Mouse (Mus musculus) embryonic facial prominence, embryonic 14.5 days (tissue): Measurements from ENCODE around the gene Syne1. TPM values are rescaled to one million over a fixed set of nuclear protein-coding genes. Genes with fewer than 3 reads are reported as not detected.

Experiments used
- ATAC-seq: fragments of 200-750 bp; cut with Nextera tagmentation; 2 replicates; pipeline ENCODE4 v1.8.0; 2017; ENCODE audit warnings: low read depth, moderate number of reproducible peaks, moderate TSS enrichment
- DNase-seq: peaks from one replicate; pipeline ENCODE4 v3.0.0-alpha.2; 2015; ENCODE audit warnings: low spot score
- H3K27ac ChIP-seq: fragments of 300-500 bp; sonication (generic); replicated peaks from 2 replicates; pipeline ENCODE4 v1.5.1; 2014; ENCODE audit warnings: low read depth, mild to moderate bottlenecking, low read length, moderate library complexity
- H3K27me3 ChIP-seq: fragments of 300-500 bp; sonication (generic); replicated peaks from 2 replicates; pipeline ENCODE4 v1.6.1; 2014; ENCODE audit warnings: low read length; ENCODE audit not compliant: control insufficient read depth, insufficient read depth
- H3K36me3 ChIP-seq: fragments of 300-500 bp; sonication (generic); 2 replicates; pipeline ENCODE4 v1.6.1; 2014; ENCODE audit warnings: low read length, mixed read lengths; ENCODE audit not compliant: control insufficient read depth, insufficient read depth
- H3K4me1 ChIP-seq: fragments of 300-500 bp; sonication (generic); 2 replicates; pipeline ENCODE4 v1.6.1; 2014; ENCODE audit warnings: antibody characterized with exemption, low read length; ENCODE audit not compliant: control insufficient read depth, insufficient read depth
- H3K4me2 ChIP-seq: fragments of 300-500 bp; sonication (generic); 2 replicates; pipeline ENCODE4 v1.6.1; 2014; ENCODE audit warnings: low read depth, mild to moderate bottlenecking, low read length, moderate library complexity, mixed read lengths
- H3K4me3 ChIP-seq: fragments of 300-500 bp; sonication (generic); 2 replicates; pipeline ENCODE4 v1.5.1; 2014; ENCODE audit warnings: low read depth, mild to moderate bottlenecking, low read length
- H3K9ac ChIP-seq: fragments of 300-500 bp; sonication (generic); 2 replicates; pipeline ENCODE4 v1.6.1; 2014; ENCODE audit warnings: low read depth, mild to moderate bottlenecking, low read length, moderate library complexity, mixed read lengths
- H3K9me3 ChIP-seq: fragments of 300-500 bp; sonication (generic); 2 replicates; pipeline ENCODE4 v1.6.1; 2016; ENCODE audit warnings: low read length; ENCODE audit not compliant: control insufficient read depth
- whole genome bisulfite sequencing: fragments of 180-500 bp; shearing (Covaris S2); extraction: QIAGEN DNeasy Blood & Tissue Kit; methylation state at CpG from one replicate; pipeline ENCODE4 v1.1.7; 2014; 5-methylcytosine and 5-hydroxymethylcytosine counted together
- polyA plus RNA-seq: library from polyadenylated mRNA; unstranded; fragments of >200 nt; fragmentation: Nextera tagmentation; extraction: Ambion mirVana; gene quantifications from 2 replicates; pipeline ENCODE4 v1.2.1, GENCODE M21; 2014

Syne1 gene
- polyA plus RNA-seq, 1 experiment from 2014 or later = 14.4 TPM

DNA sequence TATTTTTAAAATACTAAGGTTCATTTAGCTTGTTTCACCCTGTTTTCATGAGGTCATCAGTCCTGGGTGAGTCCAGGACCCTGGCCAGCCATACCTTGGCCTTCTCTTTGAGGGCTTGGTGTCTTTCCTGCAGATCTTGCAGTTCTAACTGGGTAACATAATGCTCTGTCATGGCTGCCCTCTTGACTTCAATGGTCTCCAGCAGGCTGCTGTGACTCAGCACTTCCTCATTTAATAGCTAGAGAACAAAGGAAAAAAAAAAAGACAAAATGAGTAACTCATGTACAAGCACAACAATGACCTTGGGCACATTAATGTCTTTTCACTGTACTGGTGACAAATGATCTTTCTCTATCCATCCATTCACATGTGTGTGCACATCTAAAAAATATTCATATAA is 294.6 kb downstream of the Syne1 start:
- no peak for DNase-seq
- Histone ChIP-seq H3K36me3 (peaks cover 33% of the 10 kb centered on the region), H3K9ac (no peak overlapping the region), H3K4me3 (no peak overlapping the region), H3K9me3 (peaks cover 14% of the 10 kb centered on the region), H3K27ac (no peak overlapping the region), H3K27me3 (no peaks in the 10 kb centered on the region), H3K4me1 (no peaks in the 10 kb centered on the region), H3K4me2 (no peak overlapping the region)
- ATAC-seq = no peak

DNA sequence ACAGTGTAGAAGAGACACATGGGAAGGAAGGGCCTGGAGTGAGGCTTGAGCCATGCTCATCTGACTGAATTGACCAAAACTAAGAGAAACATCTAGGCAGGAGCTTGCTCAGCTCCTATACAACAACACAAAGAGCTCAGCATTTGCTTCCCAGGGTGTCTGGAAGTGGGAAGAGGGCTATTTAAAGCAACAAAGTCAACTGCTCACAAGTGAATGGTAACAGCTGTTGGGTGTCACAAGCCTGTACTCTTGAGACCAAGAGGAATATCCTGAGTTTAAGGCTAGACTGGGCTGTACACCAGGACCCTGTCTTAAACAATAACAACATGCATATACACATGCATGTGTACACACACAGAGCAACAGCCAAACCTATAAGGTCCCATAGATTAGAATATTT is 297.5 kb downstream of the Syne1 start:
- ATAC-seq (no peak), DNase-seq (peak; percentile 11)
- Histone ChIP-seq H3K27ac (no peak overlapping the region), H3K4me2 (no peak overlapping the region), H3K36me3 (peaks cover 32% of the 10 kb centered on the region), H3K9ac (no peak overlapping the region), H3K9me3 (peaks cover 14% of the 10 kb centered on the region), H3K4me1 (no peaks in the 10 kb centered on the region), H3K4me3 (no peak overlapping the region), H3K27me3 (no peaks in the 10 kb centered on the region)

- Histone ChIP-seq H3K4me1 (no peaks in the 10 kb centered on the region), H3K27ac (no peak overlapping the region), H3K4me3 (no peak overlapping the region), H3K36me3 (peaks cover 23% of the 10 kb centered on the region; the same call in 1 of the 2 replicates), H3K4me2 (no peak overlapping the region), H3K27me3 (no peaks in the 10 kb centered on the region), H3K9me3 (no peaks in the 10 kb centered on the region), H3K9ac (no peak overlapping the region)
- DNase-seq = no peak
- 64% methylated on average over 10 of the region's 10 CpGs for WGBS
- ATAC-seq = no peak
These were observed 300.6 kb downstream of the Syne1 start for GRCm38 (mm10) chr10:5250702-5251101.

GRCm38 (mm10) chr10:5239680-5240079 is 311.6 kb downstream of the Syne1 start:
- no peaks in the 10 kb centered on the region for H3K36me3 ChIP-seq
- WGBS = 88% methylated on average over 4 of the region's 4 CpGs
- H3K27me3 ChIP-seq = no peaks in the 10 kb centered on the region
- no peak overlapping the region for H3K4me3 ChIP-seq
- no peak overlapping the region for H3K9ac ChIP-seq
- no peak for ATAC-seq
- peaks cover 11% of the 10 kb centered on the region for H3K4me1 ChIP-seq
- no peak overlapping the region for H3K4me2 ChIP-seq
- H3K9me3 ChIP-seq = no peaks in the 10 kb centered on the region
- no peak overlapping the region for H3K27ac ChIP-seq
- DNase-seq = no peak

GRCm38 (mm10) chr10:5236926-5237325 is 314.4 kb downstream of the Syne1 start:
- ATAC-seq (no peak), DNase-seq (no peak)
- no peaks in the 10 kb centered on the region for H3K27me3 ChIP-seq
- no peak overlapping the region for H3K4me3 ChIP-seq
- H3K27ac ChIP-seq = no peak overlapping the region
- H3K36me3 ChIP-seq = 0 out of 2 replicates have a peak, but pooled peaks cover 8% of the 10 kb centered on the region
- H3K9ac ChIP-seq = no peak overlapping the region
- WGBS = 58% methylated on average over 4 of the region's 4 CpGs
- no peaks in the 10 kb centered on the region for H3K9me3 ChIP-seq
- H3K4me2 ChIP-seq = no peak overlapping the region
- peaks cover 11% of the 10 kb centered on the region for H3K4me1 ChIP-seq

DNA sequence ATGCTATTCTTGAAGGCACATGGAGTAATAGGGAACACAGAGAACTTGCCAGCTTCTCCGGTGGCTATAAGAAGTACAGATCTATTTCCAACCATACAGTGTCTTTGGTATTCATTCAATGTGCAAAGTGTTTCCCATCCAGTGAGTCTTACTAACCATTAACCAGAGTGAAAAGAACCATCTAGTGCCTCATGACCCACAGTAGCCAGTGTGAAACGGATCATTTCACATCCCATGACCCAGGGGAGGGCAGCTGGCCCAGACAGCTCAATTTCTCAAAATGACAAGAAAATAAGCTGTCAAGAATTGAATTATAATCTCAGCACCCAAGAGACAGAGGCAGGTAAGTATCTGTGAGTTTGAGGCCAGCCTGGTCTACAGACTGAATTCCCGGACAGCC is 315.1 kb downstream of the Syne1 start:
- no peak for ATAC-seq
- 75% methylated on average over 3 of the region's 3 CpGs for WGBS

GRCm38 (mm10) chr10:5234721-5235501 is 316.4 kb downstream of the Syne1 start:
- 42% methylated on average over 9 of the region's 9 CpGs for WGBS
- H3K4me2 ChIP-seq = no peak overlapping the region; the same call in 1 of the 2 replicates

More for the DNA sequence above, 315.1 kb downstream of the Syne1 start:
- 0 out of 2 replicates have a peak, but pooled peaks cover 12% of the 10 kb centered on the region for H3K36me3 ChIP-seq
- no peak overlapping the region for H3K4me3 ChIP-seq
- DNase-seq = no peak
- no peak overlapping the region for H3K27ac ChIP-seq
- H3K9ac ChIP-seq = no peak overlapping the region
- H3K27me3 ChIP-seq = no peaks in the 10 kb centered on the region
- peaks cover 11% of the 10 kb centered on the region for H3K4me1 ChIP-seq
- H3K9me3 ChIP-seq = no peaks in the 10 kb centered on the region
- no peak overlapping the region for H3K4me2 ChIP-seq

GRCm38 (mm10) chr10:5229129-5229528 is 322.2 kb downstream of the Syne1 start:
- 93% methylated on average over 8 of the region's 8 CpGs for WGBS
- H3K4me2 ChIP-seq = no peak overlapping the region
- no peaks in the 10 kb centered on the region; the same call in 1 of the 2 replicates for H3K4me1 ChIP-seq
- H3K9me3 ChIP-seq = no peaks in the 10 kb centered on the region
- no peaks in the 10 kb centered on the region for H3K27me3 ChIP-seq
- no peak overlapping the region for H3K9ac ChIP-seq
- no peak for DNase-seq
- peaks cover 29% of the 10 kb centered on the region for H3K36me3 ChIP-seq
- H3K27ac ChIP-seq = no peak overlapping the region
- no peak for ATAC-seq
- H3K4me3 ChIP-seq = no peak overlapping the region

More at GRCm38 (mm10) chr10:5234721-5235501, 316.4 kb downstream of the Syne1 start:
- Histone ChIP-seq H3K9ac (no peak overlapping the region), H3K4me3 (no peak overlapping the region), H3K4me1 (peaks cover 11% of the 10 kb centered on the region), H3K36me3 (0 out of 2 replicates have a peak, but pooled peaks cover 12% of the 10 kb centered on the region), H3K27ac (peak overlapping the region; percentile 63; the same call in 1 of the 2 replicates), H3K9me3 (no peaks in the 10 kb centered on the region), H3K27me3 (no peaks in the 10 kb centered on the region)
- peak; percentile 64 for DNase-seq
- peak; percentile 84; the same call in 1 of the 2 replicates for ATAC-seq
